15 mouse cellular contexts compared by ENCODE assay signal in genomic region chr10:95356711-95357110, GRCm38 (mm10).
"Had no signal": no experiment of that assay in that cellular context is flagged by ENCODE, and none has a peak within 500 bp of the region (broad histone marks: within the 10 kb centered on the region; RNA-seq: fewer than 3 reads in every experiment).

No protein-coding gene starts in this region.

- H3K36me3 ChIP-seq: neural tube, embryonic 15.5 days; stomach, embryonic 15.5 days had no signal

- H3K9ac ChIP-seq: neural tube, embryonic 15.5 days; stomach, embryonic 15.5 days had no signal

- H3K27ac ChIP-seq: neural tube, embryonic 15.5 days; stomach, embryonic 15.5 days; stomach, postnatal 0 days had no signal

- H3K27me3 ChIP-seq: neural tube, embryonic 15.5 days; stomach, embryonic 15.5 days had no signal

- H3K4me3 ChIP-seq: neural tube, embryonic 15.5 days; stomach, embryonic 15.5 days had no signal

- H3K4me2 ChIP-seq: neural tube, embryonic 15.5 days; stomach, embryonic 15.5 days had no signal

- H3K9me3 ChIP-seq: neural tube, embryonic 15.5 days; stomach, embryonic 15.5 days had no signal

- DNase-seq: retina, postnatal 1 day; right cerebral cortex, adult 18-20 months; right cerebral cortex, postnatal 14 days; right cerebral cortex, postnatal 25 days; right cerebral cortex, postnatal 4 days; spleen, adult 18-20 months; thymus, adult 18-20 months; thymus, adult 2 months; thymus, postnatal 14 days; thymus, postnatal 25 days; thymus, postnatal 36 days; thymus, postnatal 4 days had no signal
